Mouse (Mus musculus): ENCODE data around the gene Gcnt7.
A peak's percentile ranks its signal among the peaks of the same experiment; 100 is the strongest.

GRCm38 (mm10) chr2:172439843-172440639, 18.4 kb downstream of the Gcnt7 start, which contains the start of gene Rtf2:
- TF ChIP-seq CTCF (IDR thresholded peaks at IDR 0.05; ENCODE audit: low read depth, low read length) = no peak
- TF ChIP-seq POLR2A (IDR thresholded peaks at IDR 0.05; ENCODE audit: borderline replicate concordance, low read depth, low read length) = 0 out of 2 replicates have a peak, but pooled peaks have one; percentile 35

All from bone marrow macrophage, adult 2 months (primary cell).